Mouse (Mus musculus) limb, embryonic 13.5 days (tissue): ENCODE data around the gene Ube2l3. TPM values are rescaled to one million over a fixed set of nuclear protein-coding genes. Genes with fewer than 3 reads are reported as not detected.
A peak's percentile ranks its signal among the peaks of the same experiment; 100 is the strongest.

ENCODE experiments used
- ATAC-seq: fragments of 200-750 bp; cut with Nextera tagmentation; 2 replicates; pipeline ENCODE4 v1.8.0; 2017; ENCODE audit warnings: low read depth, moderate number of reproducible peaks, moderate TSS enrichment; ENCODE audit not compliant: low FRiP score
- H3K27ac ChIP-seq: fragments of 300-500 bp; sonication (generic); 2 replicates; pipeline ENCODE4 v1.5.1; 2015; ENCODE audit warnings: inconsistent platforms, mild to moderate bottlenecking, moderate library complexity
- H3K27me3 ChIP-seq: fragments of 300-500 bp; sonication (generic); 2 replicates; pipeline ENCODE4 v1.6.1; 2015; ENCODE audit warnings: mild to moderate bottlenecking, inconsistent platforms
- H3K36me3 ChIP-seq: fragments of 300-500 bp; sonication (generic); 2 replicates; pipeline ENCODE4 v1.6.1; 2015; ENCODE audit warnings: inconsistent platforms, mild to moderate bottlenecking, moderate library complexity
- H3K4me1 ChIP-seq: fragments of 300-500 bp; sonication (generic); 2 replicates; pipeline ENCODE4 v1.6.1; 2015; ENCODE audit warnings: inconsistent platforms
- H3K4me2 ChIP-seq: fragments of 300-500 bp; sonication (generic); replicated peaks from 2 replicates; pipeline ENCODE4 v1.6.1; 2015; ENCODE audit warnings: inconsistent platforms, mild to moderate bottlenecking, moderate library complexity
- H3K4me3 ChIP-seq: fragments of 300-500 bp; sonication (generic); 2 replicates; pipeline ENCODE4 v1.5.1; 2015; ENCODE audit warnings: moderate library complexity, mild to moderate bottlenecking, inconsistent platforms
- H3K9ac ChIP-seq: fragments of 300-500 bp; sonication (generic); 2 replicates; pipeline ENCODE4 v1.6.1; 2015; ENCODE audit warnings: mild to moderate bottlenecking, inconsistent platforms
- H3K9me3 ChIP-seq: fragments of 300-500 bp; sonication (generic); 2 replicates; pipeline ENCODE4 v1.6.1; 2016; ENCODE audit warnings: inconsistent platforms
- WGBS: fragments of 180-500 bp; shearing (Covaris S2); methylation state at CpG from one replicate; pipeline ENCODE4 v1.1.7; 2015; 5-methylcytosine and 5-hydroxymethylcytosine counted together
- polyA plus RNA-seq: library from polyadenylated mRNA; unstranded; fragments of >200 nt; fragmentation: Nextera tagmentation; extraction: Ambion mirVana; gene quantifications from 2 replicates; pipeline ENCODE4 v1.2.1, GENCODE M21; 2015

The Ube2l3 gene
- polyA plus RNA-seq, 1 experiment from 2014 or later: 360 TPM

- under 1% methylated on average over 47 of the region's 47 CpGs for WGBS
- Histone ChIP-seq H3K9me3 (no peaks in the 10 kb centered on the region), H3K4me1 (peaks cover 18% of the 10 kb centered on the region)
Observed at GRCm38 (mm10) chr16:17132089-17132905, 70.2 kb downstream of the Ube2l3 start, which contains the start of gene Sdf2l1. Sdf2l1 (minus strand) TSS chr16:17132383.

GRCm38 (mm10) chr16:17131191-17132088, 71.0 kb downstream of the Ube2l3 start:
- no peaks in the 10 kb centered on the region for H3K36me3 ChIP-seq
- H3K9ac ChIP-seq: peak overlapping the region; percentile 73
- H3K27ac ChIP-seq: peak overlapping the region; percentile 73; the same call in 1 of the 2 replicates
- WGBS: 3% methylated on average over 43 of the region's 43 CpGs
- H3K4me3 ChIP-seq: peak overlapping the region; percentile 81
- peaks cover 18% of the 10 kb centered on the region for H3K4me1 ChIP-seq
- ATAC-seq: peak; percentile 0; the same call in 1 of the 2 replicates
- no peaks in the 10 kb centered on the region for H3K27me3 ChIP-seq
- H3K9me3 ChIP-seq: no peaks in the 10 kb centered on the region
- H3K4me2 ChIP-seq: peak overlapping the region; percentile 98

More at GRCm38 (mm10) chr16:17132089-17132905, 70.2 kb downstream of the Ube2l3 start, which contains the start of gene Sdf2l1:
- peak within 1 kb of the TSS; percentile 98 for H3K4me2 ChIP-seq
- H3K27ac ChIP-seq: peak within 1 kb of the TSS; percentile 73; the same call in 1 of the 2 replicates
- ATAC-seq: peak; percentile 99
- H3K36me3 ChIP-seq: no peaks in the 10 kb centered on the region
- no peaks in the 10 kb centered on the region for H3K27me3 ChIP-seq
- H3K4me3 ChIP-seq: peak within 1 kb of the TSS; percentile 81
- peak within 1 kb of the TSS; percentile 73 for H3K9ac ChIP-seq

- H3K4me2 ChIP-seq: no peak overlapping the region
- no peak overlapping the region for H3K27ac ChIP-seq
- no peak for ATAC-seq
- H3K27me3 ChIP-seq: no peaks in the 10 kb centered on the region
- H3K9me3 ChIP-seq: no peaks in the 10 kb centered on the region
- 96% methylated on average over 1 of the region's 1 CpGs for WGBS
- H3K4me1 ChIP-seq: peaks cover 39% of the 10 kb centered on the region
- no peak overlapping the region for H3K4me3 ChIP-seq
- H3K36me3 ChIP-seq: peaks cover 9% of the 10 kb centered on the region
- H3K9ac ChIP-seq: no peak overlapping the region
Observed at GRCm38 (mm10) chr16:17127292-17127691, 75.2 kb downstream of the Ube2l3 start.

- H3K9ac ChIP-seq: peak within 1 kb of the TSS; percentile 72
Observed at GRCm38 (mm10) chr16:17124871-17125520, 77.5 kb downstream of the Ube2l3 start, which contains the start of gene 2610318N02Rik. 2610318N02Rik (minus strand) TSS chr16:17125167.

GRCm38 (mm10) chr16:17124119-17124870, 78.2 kb downstream of the Ube2l3 start:
- peak overlapping the region; percentile 72 for H3K9ac ChIP-seq
- H3K9me3 ChIP-seq: no peaks in the 10 kb centered on the region
- H3K27ac ChIP-seq: peak overlapping the region; percentile 75
- peaks cover 27% of the 10 kb centered on the region for H3K4me1 ChIP-seq
- H3K4me2 ChIP-seq: peak overlapping the region; percentile 79
- peak; percentile 33; the same call in 1 of the 2 replicates for ATAC-seq
- no peaks in the 10 kb centered on the region for H3K27me3 ChIP-seq
- under 1% methylated on average over 22 of the region's 22 CpGs for WGBS
- peak overlapping the region; percentile 61 for H3K4me3 ChIP-seq
- peaks cover 37% of the 10 kb centered on the region for H3K36me3 ChIP-seq

More at GRCm38 (mm10) chr16:17124871-17125520, 77.5 kb downstream of the Ube2l3 start, which contains the start of gene 2610318N02Rik:
- peaks cover 30% of the 10 kb centered on the region for H3K36me3 ChIP-seq
- no peaks in the 10 kb centered on the region for H3K9me3 ChIP-seq
- H3K4me3 ChIP-seq: peak within 1 kb of the TSS; percentile 61
- peak within 1 kb of the TSS; percentile 79 for H3K4me2 ChIP-seq
- ATAC-seq: peak; percentile 91
- H3K4me1 ChIP-seq: peaks cover 27% of the 10 kb centered on the region
- H3K27ac ChIP-seq: peak within 1 kb of the TSS; percentile 75
- no peaks in the 10 kb centered on the region for H3K27me3 ChIP-seq
- WGBS: under 1% methylated on average over 25 of the region's 25 CpGs

- H3K27ac ChIP-seq: no peak overlapping the region
- no peak overlapping the region for H3K4me3 ChIP-seq
- H3K27me3 ChIP-seq: no peaks in the 10 kb centered on the region
- H3K36me3 ChIP-seq: peaks cover 62% of the 10 kb centered on the region
- WGBS: 80% methylated on average over 14 of the region's 14 CpGs
- ATAC-seq: no peak
- peaks cover 27% of the 10 kb centered on the region for H3K4me1 ChIP-seq
- no peak overlapping the region for H3K4me2 ChIP-seq
- H3K9ac ChIP-seq: no peak overlapping the region
- no peaks in the 10 kb centered on the region for H3K9me3 ChIP-seq
Observed at GRCm38 (mm10) chr16:17121569-17121968, 80.9 kb downstream of the Ube2l3 start.

- no peak overlapping the region for H3K9ac ChIP-seq
- no peak overlapping the region for H3K4me2 ChIP-seq
- no peak overlapping the region for H3K4me3 ChIP-seq
- H3K27ac ChIP-seq: no peak overlapping the region
- no peaks in the 10 kb centered on the region; the same call in 1 of the 2 replicates for H3K4me1 ChIP-seq
- no peaks in the 10 kb centered on the region for H3K9me3 ChIP-seq
- H3K27me3 ChIP-seq: no peaks in the 10 kb centered on the region
- H3K36me3 ChIP-seq: peaks cover 89% of the 10 kb centered on the region
- WGBS: 95% methylated on average over 5 of the region's 5 CpGs
- ATAC-seq: no peak
Observed at GRCm38 (mm10) chr16:17117309-17117799, 85.1 kb downstream of the Ube2l3 start.

GRCm38 (mm10) chr16:17110771-17111743, 91.4 kb downstream of the Ube2l3 start, which contains the start of gene Ppil2:
Ppil2 (minus strand) TSS chr16:17111257.
- peak within 1 kb of the TSS; percentile 88 for H3K4me3 ChIP-seq
- H3K9ac ChIP-seq: peak within 1 kb of the TSS; percentile 82
- peaks cover 11% of the 10 kb centered on the region for H3K4me1 ChIP-seq
- peaks cover 55% of the 10 kb centered on the region for H3K36me3 ChIP-seq
- WGBS: 8% methylated on average over 38 of the region's 38 CpGs
- no peak within 1 kb of the TSS for H3K27ac ChIP-seq
- no peaks in the 10 kb centered on the region for H3K27me3 ChIP-seq
- H3K9me3 ChIP-seq: no peaks in the 10 kb centered on the region
- peak; percentile 86 for ATAC-seq
- H3K4me2 ChIP-seq: peak within 1 kb of the TSS; percentile 73

- no peak overlapping the region for H3K4me3 ChIP-seq
- no peak overlapping the region for H3K27ac ChIP-seq
- WGBS: 84% methylated on average over 4 of the region's 4 CpGs
- ATAC-seq: no peak
- H3K9me3 ChIP-seq: no peaks in the 10 kb centered on the region
- peaks cover 88% of the 10 kb centered on the region for H3K36me3 ChIP-seq
- H3K4me1 ChIP-seq: peaks cover 19% of the 10 kb centered on the region
- no peaks in the 10 kb centered on the region for H3K27me3 ChIP-seq
- no peak overlapping the region for H3K4me2 ChIP-seq
- H3K9ac ChIP-seq: no peak overlapping the region
Observed at GRCm38 (mm10) chr16:17104600-17104999, 97.8 kb downstream of the Ube2l3 start.
